Mouse (Mus musculus): ENCODE measurements around the gene Capn1.
"Not testable (repeated sequence)": the region's sequence is repeated elsewhere in the genome, so short reads cannot be mapped to it uniquely, and the experiment has no call there.

Gene Capn1

DNA sequence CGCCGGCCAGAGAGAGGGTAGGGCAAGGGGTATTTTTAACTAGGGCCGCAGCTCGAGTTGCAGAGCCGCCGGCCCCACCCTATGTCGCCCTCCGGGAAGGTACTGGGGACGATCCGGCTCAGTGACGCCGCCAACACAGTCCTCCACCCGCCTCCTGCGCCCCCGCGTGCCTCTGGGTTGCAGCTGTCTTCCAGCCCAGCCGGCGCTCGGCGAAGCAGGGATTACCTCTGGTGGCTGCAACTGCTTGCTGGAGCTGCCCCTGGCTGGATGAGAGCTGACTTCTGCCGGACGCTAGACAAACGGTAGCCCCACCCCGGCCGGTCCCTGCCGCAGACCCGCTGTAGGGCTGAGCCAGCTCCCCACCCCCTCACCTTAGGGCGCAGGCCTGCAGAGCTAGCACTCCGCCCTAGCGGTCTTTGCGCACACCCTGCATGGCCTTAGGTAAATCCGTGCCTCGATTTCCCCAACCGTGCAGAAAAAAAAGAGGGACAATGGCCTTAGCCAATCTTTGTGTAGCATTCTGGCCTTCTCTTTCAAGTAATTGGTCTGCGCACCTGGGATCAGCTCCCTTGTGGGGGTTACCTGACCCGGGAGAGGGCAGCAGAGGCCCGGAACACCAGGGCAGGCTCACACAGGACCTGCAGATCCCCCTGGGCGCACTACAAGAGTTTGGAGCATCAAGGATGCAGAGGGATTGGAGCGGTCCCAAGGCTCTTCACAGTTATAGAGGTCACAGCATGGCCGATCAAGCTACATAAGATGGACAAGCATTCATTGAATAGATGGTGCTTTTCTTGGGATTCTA, at the start of gene Capn1:
Gene Capn1 (minus strand): TSS at position 387 of the 805 bp plus-strand sequence.
- DNase-seq: peak; percentile 77

- DNase-seq: no peak
Observed at GRCm38 (mm10) chr19:6063081-6063480, 47.4 kb upstream of the Capn1 start.

DNA sequence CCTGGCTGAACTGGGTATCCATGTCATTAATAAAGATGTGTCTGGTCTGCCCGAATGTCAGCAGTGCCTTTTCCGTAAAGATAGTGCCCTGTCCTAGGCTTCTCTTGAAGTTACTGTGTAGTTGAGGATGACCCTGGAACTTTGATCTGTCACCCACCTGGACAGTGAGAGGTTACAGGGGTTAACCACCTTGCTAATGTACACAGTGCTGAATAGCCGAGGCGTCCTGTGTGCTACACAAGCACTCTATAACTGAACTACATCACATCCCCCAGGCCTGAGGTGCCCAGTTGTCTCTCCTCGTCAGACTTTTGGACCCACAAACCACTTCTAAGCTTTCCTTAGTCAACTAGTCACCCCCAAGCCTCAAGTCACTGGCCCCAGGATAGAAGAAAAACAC, 46.7 kb upstream of the Capn1 start:
- no peak for DNase-seq

DNA sequence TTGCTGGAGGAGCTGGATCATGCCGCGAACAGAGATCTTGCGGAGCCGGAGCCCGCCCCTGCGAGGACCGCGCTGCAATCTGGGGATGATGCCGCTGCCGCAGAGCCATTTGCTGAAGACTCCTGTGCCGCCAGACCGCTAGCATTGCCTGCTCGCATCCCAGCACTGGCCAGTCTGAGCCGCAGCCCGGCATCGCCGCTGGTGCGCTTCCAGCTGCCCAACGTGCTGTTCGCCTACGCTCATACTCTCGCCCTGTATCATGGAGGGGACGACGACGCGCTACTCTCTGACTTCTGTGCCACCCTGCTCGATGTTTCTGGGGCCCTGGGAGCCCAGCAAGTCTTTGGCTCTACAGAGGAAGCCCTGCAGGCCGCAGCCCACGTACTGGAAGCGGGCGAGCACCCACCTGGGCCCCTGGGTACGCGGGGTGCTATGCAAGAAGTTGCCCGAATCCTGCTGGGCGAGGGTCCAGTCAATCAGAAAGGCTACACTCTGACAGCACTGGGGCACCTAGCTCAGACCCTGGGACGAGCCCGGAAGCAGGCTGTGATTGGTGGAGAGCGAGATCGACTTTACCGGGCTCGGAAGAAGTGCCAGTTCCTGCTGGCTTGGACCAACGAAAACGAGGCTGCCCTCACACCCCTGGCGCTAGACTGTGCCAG, 46.1 kb upstream of the Capn1 start:
- DNase-seq: peak; percentile 33

DNA sequence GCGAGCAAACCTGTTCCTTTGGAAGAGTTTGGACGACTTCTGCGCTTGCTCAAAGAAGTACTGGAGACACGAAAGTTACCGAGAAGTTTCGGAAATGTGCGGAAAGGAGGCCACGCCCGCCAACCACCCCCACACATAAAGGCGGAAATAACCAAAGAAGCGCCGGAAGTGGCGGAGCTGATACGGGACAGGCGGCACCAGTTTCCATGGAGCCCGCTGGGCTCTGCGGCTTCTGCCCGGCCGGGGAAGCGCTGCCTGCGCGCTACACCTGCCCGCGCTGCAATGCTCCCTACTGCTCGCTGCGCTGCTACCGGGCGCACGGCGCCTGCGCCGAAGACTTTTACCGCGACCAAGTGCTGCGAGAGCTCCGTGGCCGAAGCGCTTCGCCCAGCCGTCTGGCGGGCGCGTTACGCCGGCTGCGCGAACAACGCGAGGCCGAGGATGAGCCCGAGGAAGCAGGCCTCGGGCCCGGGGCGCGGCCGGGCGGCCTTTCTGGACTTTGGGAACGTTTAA, 45.4 kb upstream of the Capn1 start, which contains the start of gene Znhit2:
Gene Znhit2 (plus strand): TSS at position 172 of the 513 bp plus-strand sequence.
- peak; percentile 95 for DNase-seq

GRCm38 (mm10) chr19:6058966-6059365, 43.3 kb upstream of the Capn1 start:
- DNase-seq: no peak

DNA sequence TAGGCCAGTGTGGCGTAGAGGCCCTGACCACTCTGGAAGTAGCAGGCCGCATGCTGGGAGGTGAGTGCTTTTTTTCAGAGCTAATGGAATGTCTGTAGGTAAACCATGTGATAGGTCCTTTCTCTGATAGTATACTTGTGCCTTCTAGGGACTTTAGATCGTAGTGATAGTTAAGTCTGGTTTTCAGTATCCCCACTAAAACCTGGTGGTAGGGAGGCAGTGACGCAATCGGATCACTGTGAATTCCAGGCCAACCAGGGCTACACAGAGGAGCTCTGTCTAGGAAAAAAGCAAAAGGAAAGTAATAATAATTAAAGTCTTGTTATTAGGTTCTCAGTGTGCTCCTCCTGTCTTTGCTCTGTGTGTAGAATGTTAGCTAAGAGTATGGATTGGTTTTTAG, 42.8 kb upstream of the Capn1 start:
- no peak for DNase-seq

DNA sequence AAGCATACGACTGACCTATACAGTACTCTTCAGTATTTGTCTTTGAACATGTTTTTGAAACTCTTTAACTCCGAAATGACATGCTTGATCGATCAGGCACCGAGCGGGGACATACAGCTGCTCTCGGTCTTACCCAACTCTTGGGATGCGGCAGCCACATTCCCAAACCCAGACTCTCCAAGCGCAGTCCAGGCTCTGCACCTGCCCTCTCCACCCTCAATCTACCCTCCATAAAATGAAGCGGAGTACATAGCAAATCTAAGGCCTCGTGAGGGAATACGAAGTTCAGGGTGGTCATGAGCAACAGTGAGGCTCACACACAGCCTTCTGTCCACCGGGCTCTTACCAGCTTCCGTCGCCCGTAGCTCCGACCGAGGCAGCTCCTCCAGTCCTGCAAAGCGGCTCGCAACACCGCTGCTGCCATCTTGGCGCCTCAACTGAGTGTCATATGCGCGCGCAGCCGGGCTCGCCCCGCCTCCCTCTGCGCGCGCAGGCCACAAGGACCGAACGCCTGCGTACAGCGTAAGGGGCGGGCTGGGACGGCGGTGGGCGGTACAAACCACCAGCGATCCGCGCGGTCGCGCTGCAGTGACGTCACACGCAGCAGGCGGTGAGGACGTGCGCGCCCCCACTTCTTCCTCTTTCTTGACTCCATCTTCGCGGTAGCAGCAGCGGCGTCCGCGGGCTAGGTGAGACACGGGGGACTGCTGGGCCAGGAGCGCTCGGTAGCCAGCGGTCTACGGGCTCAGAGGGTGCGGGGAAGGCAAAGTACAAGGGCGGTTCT, 41.8 kb upstream of the Capn1 start, which contains the start of the genes Mrpl49 and Fau:
Gene Mrpl49 (minus strand): TSS at position 473 of the 784 bp plus-strand sequence.
Gene Fau (plus strand): TSS at position 532 of the 784 bp plus-strand sequence.
- DNase-seq: peak; percentile 99

- DNase-seq: no peak
Observed at GRCm38 (mm10) chr19:6056696-6057095, 41.0 kb upstream of the Capn1 start.

DNA sequence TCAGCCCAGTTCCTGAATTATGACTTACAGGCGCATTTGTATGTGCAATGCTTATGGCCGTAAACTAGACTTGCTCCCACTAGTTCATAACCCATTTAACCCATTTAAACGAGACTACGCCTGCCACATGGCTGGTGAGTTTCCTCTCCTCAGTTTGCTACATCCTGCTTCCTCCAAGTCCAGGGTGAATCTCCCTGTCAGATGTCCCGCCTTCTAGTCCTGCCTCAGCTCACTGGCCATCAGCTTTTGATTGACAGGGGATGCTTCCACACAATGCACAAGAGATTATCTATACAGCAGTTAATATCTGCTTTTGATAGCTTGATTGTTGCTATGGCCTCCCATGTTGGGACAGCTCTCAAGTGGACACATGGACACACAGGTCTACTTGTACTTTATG, 38.6 kb upstream of the Capn1 start:
- no peak for DNase-seq

DNA sequence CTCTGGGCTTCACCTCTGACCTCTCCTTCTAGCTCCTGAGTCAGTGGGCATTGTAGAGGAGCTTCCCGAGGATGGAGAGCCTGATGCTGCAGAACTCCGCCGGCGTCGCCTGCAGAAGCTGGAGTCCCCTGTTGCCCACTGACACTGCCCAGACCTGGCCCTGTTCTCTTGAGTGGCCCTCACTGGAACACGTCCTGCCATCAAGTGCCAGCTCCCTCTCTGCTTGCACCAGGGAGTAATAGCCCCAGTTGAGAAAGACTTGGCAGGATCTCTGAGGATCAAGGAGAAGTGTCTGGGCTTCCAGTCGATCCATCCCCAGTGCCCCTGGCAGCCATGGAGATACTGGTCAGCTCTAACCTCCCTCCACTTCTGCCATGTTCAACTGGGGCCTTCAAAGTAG, 36.8 kb upstream of the Capn1 start:
- DNase-seq: no peak

DNA sequence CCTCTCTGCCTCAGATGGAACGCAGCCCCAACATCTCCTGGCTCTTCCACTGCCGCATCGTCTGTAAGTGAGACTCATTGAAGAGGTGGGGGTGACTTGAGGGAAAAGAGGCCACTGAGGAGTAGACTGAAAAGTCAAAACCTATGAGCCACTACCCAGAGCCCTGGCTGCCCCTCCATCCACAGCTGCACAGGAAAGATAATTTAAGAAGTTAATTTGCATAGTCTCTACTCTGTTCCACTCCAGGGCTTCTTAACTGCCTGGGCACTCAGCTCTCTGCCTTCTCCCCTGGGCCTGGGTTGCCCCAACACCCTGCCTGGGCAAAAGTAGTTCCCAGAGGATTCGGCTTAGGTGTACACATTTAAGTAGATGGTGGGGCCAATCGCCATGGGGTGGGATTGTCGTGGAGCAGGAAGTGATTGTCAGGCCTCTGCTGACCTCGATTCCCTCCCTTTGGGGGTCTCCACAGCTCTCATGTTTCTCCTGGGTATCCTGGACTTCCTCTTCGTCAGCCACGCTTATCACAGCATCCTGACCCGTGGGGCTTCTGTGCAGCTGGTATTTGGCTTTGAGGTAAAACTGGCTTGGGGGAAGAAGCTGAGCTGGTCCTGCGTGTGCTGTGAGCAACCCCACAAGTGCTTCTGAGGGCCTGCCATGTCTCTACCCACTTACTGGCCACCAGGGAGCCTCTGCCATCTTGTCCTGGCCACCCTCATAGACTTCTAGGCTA, 33.1 kb upstream of the Capn1 start:
- no peak for DNase-seq

DNA sequence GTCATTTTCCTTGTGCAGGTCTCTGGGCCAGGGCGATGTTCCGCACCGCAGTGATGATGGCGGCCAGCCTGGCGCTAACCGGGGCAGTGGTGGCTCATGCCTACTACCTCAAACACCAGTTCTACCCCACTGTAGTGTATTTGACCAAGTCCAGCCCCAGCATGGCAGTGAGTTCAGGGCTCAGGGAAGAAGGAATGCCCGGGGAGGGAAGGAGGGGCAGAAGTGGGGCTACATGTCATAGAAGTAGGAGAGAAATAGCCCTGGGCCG, 32.1 kb upstream of the Capn1 start:
- no peak for DNase-seq

- no peak for DNase-seq
Observed at GRCm38 (mm10) chr19:6047154-6047898, 31.6 kb upstream of the Capn1 start.

DNA sequence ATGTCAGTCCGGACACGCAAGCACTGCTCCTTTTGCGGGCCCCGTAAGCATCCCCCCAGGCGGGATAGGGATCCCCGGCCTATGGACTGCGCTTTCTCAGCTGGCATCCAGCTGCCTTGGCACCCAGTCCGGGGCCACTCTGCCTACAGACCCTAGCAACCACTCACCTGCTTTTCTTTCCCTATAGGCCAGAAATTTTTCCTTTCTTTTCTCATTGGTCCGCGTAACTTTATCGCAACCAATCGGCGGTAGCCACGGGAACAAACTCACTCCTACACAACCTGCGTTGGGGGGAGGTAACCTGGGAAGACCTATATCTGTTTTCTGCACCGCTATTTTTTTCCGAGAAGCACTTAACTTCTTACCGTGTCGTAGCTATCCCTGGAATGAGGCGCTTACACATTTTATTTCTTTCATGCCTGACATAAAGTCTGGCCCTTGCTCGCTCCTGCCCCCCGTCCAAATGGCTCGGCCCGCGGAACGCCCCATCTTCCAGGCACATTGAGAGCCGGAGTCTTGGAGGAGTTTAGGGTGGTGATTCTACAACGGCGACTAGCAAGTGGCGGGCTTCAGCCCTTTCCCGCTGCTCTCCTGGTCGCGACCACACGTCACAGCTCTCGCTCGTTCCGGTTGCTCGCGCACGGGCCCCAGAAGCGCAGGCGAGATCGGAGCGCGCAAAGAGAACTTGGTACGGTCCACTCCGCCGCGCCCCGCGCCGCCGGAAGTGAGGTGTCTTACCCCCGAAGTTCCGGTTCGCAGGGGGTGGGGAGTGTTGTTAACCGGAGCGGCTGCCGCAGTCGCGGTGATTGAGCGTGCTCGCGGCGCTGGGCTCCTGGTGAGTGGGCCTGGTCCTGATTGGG, 30.8 kb upstream of the Capn1 start, which contains the start of gene Syvn1:
Gene Syvn1 (plus strand): TSS at position 283 of the 860 bp plus-strand sequence.
- peak; percentile 88 for DNase-seq

GRCm38 (mm10) chr19:6045366-6046293, 29.9 kb upstream of the Capn1 start:
- no peak for DNase-seq

DNA sequence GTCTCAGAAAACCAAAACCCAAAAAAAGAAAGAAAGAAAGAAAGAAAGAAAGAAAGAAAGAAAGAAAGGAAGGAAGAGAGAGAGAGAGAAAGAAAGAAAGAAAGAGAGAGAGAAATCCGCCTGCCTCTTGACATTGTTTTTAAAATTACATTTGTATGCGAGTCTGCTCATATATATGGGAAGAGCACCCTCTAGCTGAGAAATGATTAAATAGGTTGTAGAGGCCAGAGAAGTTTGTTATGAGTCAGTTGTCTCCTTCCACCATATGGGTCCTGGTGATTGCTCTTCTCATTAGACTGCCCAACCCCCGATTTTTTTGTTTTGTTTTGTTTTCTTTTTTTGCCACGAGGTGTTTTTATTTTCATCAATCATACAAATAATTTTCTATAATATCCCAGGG, 28.4 kb upstream of the Capn1 start:
- not testable (repeated sequence) for DNase-seq

GRCm38 (mm10) chr19:6042293-6042692, 26.6 kb upstream of the Capn1 start:
- no peak for DNase-seq

GRCm38 (mm10) chr19:6040002-6040401, 24.3 kb upstream of the Capn1 start:
- DNase-seq: no peak

DNA sequence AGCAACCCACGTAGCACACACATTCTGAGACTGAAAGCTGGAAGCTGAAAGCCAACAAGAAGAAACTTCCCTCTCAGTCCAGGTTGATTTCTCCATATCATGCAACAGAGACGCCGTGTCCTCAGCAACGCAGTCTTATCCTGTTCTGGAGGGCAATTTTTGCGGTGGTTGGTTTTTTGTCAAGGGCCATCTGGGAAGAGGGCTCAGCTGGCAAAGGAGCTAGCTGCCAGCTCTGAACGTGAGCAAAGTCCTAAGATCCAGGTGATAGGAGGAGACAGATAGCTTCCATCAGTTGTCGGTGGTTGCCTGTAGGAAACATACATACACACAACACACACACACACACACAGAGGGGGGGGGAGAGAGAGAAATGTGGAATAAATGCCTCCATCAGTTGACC, 22.6 kb upstream of the Capn1 start:
- DNase-seq: no peak
